Mouse (Mus musculus): ENCODE measurements around the gene Cers1.

The Cers1 gene

GRCm38 (mm10) chr8:70315624-70316510 is at the start of gene Cers1:
Gene Cers1, plus strand, starts transcription at chr8:70315775.
- peak in 1 of 2 experiments; percentile 62 for DNase-seq (ENCODE audit: low spot score in 2 of 2)

GRCm38 (mm10) chr8:70267674-70268073 is 47.9 kb upstream of the Cers1 start:
- DNase-seq (ENCODE audit: low spot score in 2 of 2) = no peak

GRCm38 (mm10) chr8:70268311-70268710 is 47.3 kb upstream of the Cers1 start:
- no peak for DNase-seq (ENCODE audit: low spot score in 2 of 2)

DNA sequence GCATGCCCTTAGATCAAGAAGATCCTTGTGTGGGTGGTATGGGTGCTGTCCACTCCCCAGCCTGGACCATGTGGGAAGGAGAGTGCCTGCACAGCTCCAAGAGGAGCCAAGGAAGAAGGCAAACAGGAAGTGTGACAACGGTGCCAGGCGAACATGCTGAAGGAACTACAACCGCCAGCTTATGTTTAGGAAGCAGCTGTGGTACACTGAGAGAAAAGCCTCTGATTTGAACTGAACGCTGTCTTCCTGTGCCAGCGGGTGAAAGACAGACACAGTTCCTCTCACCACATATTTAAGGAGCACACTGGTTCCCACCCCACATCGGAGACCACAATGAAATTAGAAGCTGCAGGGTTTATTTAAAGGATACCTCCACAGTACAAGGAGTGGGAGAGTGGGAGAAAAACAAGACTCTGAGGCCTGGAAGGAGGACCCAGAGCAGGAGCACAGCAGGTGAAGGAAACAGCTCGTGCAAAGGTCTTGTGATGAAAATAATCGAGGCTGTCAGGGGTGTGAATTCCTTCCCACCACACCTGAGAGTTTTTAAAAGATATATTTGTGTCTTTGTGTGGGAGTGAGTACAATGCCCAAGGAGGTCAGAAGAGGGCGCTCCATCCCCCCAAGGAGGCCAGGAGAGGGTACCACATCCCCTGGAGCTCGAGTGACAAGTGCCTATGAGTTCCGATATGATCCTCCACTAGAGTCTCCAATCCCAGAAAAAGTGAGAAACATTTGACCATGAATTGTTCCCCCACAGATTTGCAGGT is 46.6 kb upstream of the Cers1 start:
- no peak for DNase-seq (ENCODE audit: low spot score in 2 of 2)

DNA sequence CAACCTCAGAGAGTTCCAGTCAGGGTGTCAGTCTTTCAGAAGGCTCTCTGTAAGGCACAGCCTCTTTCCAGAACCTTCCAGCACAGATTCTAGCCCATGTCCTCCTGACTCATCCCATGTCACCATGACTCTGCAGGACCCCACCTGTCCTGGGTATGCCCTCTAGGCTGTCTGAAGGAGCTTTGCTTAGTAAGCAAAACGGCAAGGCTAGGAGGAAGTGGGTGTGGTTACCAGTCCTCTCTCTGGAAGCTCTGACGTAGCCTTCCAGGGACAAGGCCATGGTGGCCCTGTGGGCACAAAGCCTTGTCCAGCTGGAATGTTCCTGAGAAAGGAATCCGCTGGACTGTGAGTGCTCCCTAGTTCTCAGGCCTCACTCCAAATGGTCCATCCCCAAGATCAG is 42.6 kb upstream of the Cers1 start:
- no peak for DNase-seq (ENCODE audit: low spot score in 2 of 2)

GRCm38 (mm10) chr8:70274350-70274749 is 41.2 kb upstream of the Cers1 start:
- no peak for DNase-seq (ENCODE audit: low spot score in 2 of 2)

GRCm38 (mm10) chr8:70276476-70276875 is 39.1 kb upstream of the Cers1 start:
- DNase-seq (ENCODE audit: low spot score in 2 of 2) = no peak

DNA sequence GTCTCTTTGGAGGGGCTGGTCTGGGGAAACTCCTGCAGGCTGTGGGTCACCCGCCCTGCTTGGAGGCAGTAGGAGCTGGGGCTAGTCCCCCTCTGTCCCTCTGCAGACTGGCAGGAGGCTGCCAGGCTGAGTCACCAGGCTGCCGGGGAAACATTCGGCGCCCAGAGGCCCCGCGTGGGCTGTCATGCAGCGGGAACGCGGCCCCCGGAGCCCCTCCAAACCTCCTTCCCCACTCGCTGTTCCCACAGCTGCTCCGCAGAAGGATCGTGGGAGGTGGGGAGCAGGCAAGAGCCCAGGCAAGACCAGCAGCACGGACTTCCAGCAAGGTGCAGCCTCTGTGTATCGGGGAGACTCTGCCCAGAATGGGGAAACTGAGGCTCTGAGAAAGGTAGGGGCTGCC is 37.4 kb upstream of the Cers1 start:
- DNase-seq (ENCODE audit: low spot score in 2 of 2) = no peak

DNA sequence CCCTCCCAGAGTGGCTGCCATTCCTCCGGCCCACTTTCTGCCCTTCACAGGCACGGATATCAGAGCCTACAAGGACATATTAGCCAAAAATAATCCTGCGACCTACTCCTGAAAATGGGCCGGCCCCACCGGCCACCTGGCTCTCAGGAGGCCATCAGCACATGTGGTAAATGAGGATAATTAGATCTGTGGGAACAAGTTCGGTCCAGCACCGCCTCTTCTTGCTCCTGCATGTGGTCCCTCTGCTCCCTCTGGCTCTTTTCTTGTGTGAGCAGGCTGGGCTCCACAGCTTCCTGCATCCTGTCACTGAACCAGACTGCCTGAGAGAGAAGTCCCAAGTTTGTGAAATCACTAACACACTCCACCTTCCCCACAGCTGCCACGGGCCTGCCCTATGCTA is 36.3 kb upstream of the Cers1 start:
- no peak for DNase-seq (ENCODE audit: low spot score in 2 of 2)

DNA sequence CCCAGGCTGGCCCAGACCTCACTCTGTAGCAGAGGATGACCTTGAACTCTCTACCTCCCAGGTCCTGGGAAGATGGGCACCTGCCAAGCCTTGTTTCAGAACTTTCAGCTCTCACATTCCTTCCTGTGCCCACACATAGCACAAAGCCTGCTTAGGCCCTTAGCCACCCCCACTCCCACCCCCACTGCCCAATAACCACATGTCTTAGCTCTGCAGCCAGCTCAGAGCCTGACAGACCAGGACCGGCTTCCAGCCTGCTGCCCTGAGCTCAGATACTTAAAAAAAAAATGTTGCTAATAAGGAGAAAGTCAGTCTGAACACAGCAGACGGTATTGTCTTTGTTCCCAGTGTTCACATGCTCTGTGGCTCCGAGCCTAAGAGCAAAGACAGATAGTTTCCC is 34.6 kb upstream of the Cers1 start:
- DNase-seq (ENCODE audit: low spot score in 2 of 2) = no peak

DNA sequence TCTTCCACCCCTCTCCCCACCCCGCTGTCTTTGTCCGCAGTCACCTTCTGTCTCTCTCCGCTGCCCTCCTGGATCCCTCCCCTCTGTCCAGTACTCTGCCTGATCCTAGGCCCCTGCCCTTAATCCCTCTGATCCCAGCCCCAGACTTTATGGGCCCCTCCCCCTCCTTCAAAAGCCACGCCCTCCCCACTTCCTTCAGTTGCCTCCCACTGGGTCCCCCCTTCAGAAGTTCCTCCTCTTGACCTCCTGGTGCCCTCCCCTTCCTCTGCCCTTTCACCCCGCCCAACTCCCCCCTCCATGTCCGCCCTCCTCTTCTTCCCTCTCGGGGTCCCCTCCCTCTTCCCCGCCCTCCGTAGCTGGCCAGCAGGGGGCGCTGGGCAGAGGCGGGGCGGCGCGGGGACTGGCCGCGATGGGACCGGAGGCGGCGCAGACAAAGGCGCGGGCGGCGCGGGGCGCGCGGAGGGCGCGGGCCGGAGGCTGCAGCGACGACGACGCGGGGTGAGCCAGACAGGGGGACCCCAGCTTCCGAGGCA is 32.9 kb upstream of the Cers1 start, which contains the start of gene Homer3:
TSS of gene Homer3 (plus strand) at position 225 of the 533 bp plus-strand sequence.
- DNase-seq (ENCODE audit: low spot score in 2 of 2) = peak; percentile 89 to 93

DNA sequence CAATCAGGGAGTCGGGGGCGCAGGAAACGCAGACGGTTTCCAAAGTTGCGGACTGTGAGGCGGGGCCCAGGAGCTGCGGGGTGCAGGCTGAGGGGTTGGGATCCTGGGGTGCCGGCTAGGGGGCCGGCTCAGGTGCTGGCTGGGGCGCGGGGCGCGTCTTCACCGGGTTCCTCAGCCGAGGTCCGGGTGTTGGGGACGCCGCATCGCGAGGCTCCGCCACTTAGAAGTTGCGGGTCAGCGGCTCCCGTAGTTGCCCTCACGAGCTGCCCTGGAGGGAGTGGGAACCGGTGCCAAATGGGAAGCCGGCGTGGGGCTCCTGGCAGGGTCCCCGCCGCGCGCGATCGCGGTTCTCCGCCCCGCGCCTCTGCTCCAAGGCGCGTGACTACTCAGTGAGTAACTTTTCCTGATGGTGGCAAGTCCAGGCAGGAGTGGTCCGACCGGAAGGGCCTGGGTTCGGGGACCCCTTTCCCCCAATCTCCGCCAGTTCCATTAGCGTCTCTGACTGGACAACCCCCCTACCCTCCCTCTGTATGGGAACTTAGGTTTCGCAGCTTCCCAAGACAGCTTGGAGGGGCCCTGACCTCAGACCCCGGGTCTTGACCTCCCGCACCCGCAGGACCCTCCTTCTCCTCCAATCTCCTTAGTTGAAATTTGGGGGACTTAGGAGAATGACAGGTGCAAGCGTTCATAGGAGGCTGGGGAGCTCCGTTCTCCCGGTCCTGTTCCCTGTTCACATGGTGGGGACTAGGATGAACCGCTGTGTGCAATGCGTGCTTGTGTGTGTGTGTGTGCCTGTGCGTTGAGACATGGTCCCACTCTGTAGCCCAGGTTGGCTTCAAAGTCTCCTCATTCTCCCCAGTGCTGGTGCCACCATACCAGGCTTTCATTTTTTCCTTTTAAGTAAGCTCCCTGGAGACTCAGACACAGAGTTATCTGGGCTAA is 32.2 kb upstream of the Cers1 start:
- peak in 1 of 2 experiments; percentile 37 for DNase-seq (ENCODE audit: low spot score in 2 of 2)

- no peak for DNase-seq (ENCODE audit: low spot score in 2 of 2)
These were observed 31.2 kb upstream of the Cers1 start for GRCm38 (mm10) chr8:70284421-70284820.

DNA sequence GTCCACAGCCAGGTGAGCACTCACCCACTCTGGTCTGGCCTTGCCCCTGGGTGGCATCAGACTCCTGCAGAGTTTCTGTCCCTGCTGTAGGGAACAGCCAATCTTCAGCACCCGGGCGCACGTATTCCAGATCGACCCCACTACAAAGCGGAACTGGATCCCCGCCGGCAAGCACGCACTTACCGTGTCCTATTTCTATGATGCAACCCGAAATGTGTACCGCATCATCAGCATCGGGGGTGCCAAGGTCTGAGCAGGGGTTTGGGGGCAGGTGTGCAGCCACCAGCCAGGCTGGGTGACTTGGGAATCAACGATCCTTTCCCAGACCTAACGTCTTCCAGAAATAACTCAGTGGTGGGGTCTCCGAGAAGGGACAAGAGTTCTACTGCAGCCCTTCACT is 30.3 kb upstream of the Cers1 start:
- no peak for DNase-seq (ENCODE audit: low spot score in 2 of 2)

GRCm38 (mm10) chr8:70286737-70287136 is 28.8 kb upstream of the Cers1 start:
- no peak for DNase-seq (ENCODE audit: low spot score in 2 of 2)

DNA sequence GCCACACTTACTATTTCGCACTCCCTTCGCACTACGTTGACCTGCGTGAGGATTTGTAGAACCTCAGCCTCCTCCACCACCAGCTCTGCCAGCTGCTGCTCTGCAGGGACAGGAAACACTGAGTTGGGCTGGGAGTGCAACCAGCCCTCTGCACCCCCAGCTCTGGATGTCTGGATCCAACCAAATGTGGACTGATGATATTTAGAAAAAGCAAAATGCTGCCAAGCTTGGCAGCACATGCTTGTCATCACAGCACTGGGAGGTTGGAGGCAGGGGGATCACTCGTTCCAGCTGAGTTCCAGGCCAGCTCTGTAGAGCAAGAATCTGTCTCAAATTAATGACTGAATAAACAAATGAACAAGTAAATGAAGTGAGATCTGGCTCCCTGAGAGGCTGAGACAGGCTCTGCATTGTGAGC is 21.6 kb upstream of the Cers1 start:
- no peak for DNase-seq (ENCODE audit: low spot score in 2 of 2)

- no peak for DNase-seq (ENCODE audit: low spot score in 2 of 2)
These were observed 14.7 kb upstream of the Cers1 start for GRCm38 (mm10) chr8:70300881-70301280.

DNA sequence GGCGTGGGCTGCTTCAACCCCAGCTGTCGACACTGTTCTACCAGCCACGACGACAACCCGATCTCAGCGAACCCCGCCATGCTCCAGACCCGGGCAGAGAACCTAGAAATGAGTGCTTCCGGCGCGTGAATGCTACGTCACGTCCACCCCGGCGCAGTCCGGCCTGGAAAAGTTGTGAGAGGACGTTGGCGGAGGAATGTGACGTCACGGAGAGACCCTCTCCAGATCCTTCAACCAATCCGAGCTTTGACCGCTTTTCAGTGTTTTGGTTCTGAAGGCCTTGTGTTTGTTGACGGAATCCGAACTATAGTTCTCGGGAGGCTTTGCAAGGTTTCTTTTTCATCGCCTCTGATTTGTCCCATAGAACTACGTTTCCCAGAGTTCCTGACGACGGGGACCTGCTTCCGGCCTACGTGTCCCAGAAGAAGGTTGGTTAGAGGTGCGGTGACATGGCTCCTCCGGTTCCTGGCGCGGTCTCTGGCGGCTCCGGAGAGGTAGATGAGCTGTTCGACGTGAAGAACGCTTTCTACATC is 13.2 kb upstream of the Cers1 start, which contains the start of the genes Ddx49 and Cope:
TSS of gene Ddx49 (minus strand) at position 132 of the 533 bp plus-strand sequence.
TSS of gene Cope (plus strand) at position 161 of the 533 bp plus-strand sequence.
- peak; percentile 87 to 92 for DNase-seq (ENCODE audit: low spot score in 2 of 2)

DNA sequence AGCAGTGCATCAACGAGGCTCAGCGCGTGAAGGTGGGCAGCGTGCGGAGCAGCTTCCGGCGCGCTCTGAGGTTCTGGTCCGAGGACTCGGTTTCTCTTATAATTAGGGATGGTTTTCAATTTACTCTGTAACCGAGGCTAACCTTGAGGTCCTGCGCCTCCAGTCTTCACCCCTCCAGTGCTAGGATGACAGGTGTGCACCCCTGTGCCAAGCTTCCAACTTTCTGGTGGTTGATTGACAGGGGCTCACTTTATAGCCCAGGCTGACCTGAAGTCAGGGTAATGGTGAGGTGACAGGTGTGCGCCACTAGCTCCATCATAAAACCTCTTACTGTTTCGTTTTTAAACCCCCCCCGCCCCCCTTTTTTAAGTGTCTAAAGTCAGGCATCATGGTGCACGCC is 12.7 kb upstream of the Cers1 start:
- no peak for DNase-seq (ENCODE audit: low spot score in 2 of 2)

DNA sequence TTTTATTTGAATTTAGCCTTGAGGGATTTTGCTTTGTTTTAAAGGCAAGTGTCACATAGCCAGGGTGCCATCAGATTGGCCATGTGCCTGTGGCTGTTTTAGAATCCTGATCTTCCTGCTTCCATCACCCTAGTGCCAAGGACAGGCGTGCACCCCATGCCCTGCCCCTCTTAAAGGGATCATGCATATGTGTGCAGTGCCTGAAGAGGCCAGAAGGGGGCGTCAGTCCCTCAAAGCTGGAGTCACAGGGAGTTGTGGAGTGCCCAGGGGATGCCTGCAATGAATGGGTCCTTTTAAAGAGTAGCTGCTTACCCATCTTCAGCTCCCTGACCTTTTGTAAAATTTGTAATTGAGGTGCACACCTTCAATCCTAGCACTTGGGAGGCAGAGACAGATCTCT is 6.3 kb upstream of the Cers1 start:
- no peak for DNase-seq (ENCODE audit: low spot score in 2 of 2)

DNA sequence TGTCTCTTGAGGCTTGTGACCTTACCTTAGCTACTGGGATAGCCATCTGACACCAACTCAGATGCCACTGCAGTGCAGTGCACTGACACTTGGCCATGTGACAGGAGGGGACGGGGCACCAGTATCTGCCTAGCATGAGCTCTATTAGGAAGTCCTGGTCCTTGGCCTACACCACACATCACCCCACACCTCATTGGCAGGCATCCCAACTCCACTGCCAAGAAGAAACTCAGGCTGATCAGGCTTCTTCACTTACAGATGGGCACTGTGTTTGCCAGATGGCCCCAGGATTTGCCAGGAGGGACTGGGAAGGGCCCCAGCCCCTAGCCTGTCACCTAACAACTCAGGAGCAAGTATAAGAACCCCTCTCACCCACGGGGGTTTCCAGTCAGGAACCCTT is 2.2 kb upstream of the Cers1 start:
- DNase-seq (ENCODE audit: low spot score in 2 of 2) = no peak

Data from urinary bladder, postnatal 4 days (tissue).